14 mouse cellular contexts compared by ENCODE assay signal in genomic region chr5:49291801-49292200, GRCm38 (mm10).
DNase-seq lines count a peak whose midpoint lies in the region; ATAC-seq lines count a peak whose summit lies in the region.
"Had no signal": no experiment of that assay in that cellular context is flagged by ENCODE, and none has a peak within 500 bp of the region (broad histone marks: within the 10 kb centered on the region; RNA-seq: fewer than 3 reads in every experiment).

No protein-coding gene starts in this region.

- peak; percentile 62 for ATAC-seq in frontal cortex, adult (ENCODE audit: low TSS enrichment)

- DNase-seq in frontal cortex, adult 2 months (ENCODE audit: extremely low spot score in 1 of 2, low spot score in 1 of 2), result no peak
- peak; percentile 10 to 42 for DNase-seq in left cerebral cortex, postnatal 14 days (ENCODE audit: low spot score in 2 of 2)
- DNase-seq in left cerebral cortex, adult 9 months (ENCODE audit: low spot score in 2 of 2), result no peak
- peak; percentile 8 for DNase-seq in right cerebral cortex, adult 18-20 months
- no peak for DNase-seq in right cerebral cortex, postnatal 4 days
- no peak for DNase-seq in heart, postnatal 36 days
- DNase-seq: adrenal gland, postnatal 36 days; B cell, adult 2 months; gastrocnemius, postnatal 25 days; kidney, adult 8-10 months; kidney, postnatal 14 days; right cerebral cortex, postnatal 14 days; thymus, adult 18-20 months had no signal

- intact Hi-C loops in left cerebral cortex, postnatal 14 days (cut with DNase I), result no loop called here
- intact Hi-C loops in heart, postnatal 36 days (cut with DNase I), result no loop called here

Comparison
In these comparisons a context has a peak if more than half of its experiments do, and no peak if none do; other contexts are left out.
1. DNase-seq: peak in left cerebral cortex, postnatal 14 days (2 of 2) and right cerebral cortex, adult 18-20 months (single experiment); none in frontal cortex, adult 2 months (0 of 2), left cerebral cortex, adult 9 months (0 of 2), right cerebral cortex, postnatal 4 days (single experiment) and heart, postnatal 36 days (0 of 2).